Mouse (Mus musculus): ENCODE measurements around the gene Scube1. TPM values are rescaled to one million over a fixed set of nuclear protein-coding genes. Genes with fewer than 3 reads are reported as not detected.
A peak's percentile ranks its signal among the peaks of the same experiment; 100 is the strongest.

Gene Scube1
- polyA plus RNA-seq, 2 experiments = 0.09 to 0.10 TPM

GRCm38 (mm10) chr15:83636759-83637158, 88.1 kb downstream of the Scube1 start:
- H3K27me3 ChIP-seq (ENCODE audit: control insufficient read depth, insufficient read depth, low read length) = no peaks in the 10 kb centered on the region
- no peak overlapping the region for H3K4me3 ChIP-seq (ENCODE audit: insufficient read depth in 1 of 2, low read depth in 2 of 2, low read length in 2 of 2)
- H3K27ac ChIP-seq = no peak overlapping the region
- DNase-seq (ENCODE audit: low read depth in 3 of 3, low spot score in 3 of 3) = no peak
- no peaks in the 10 kb centered on the region for H3K4me1 ChIP-seq (replicated peaks; ENCODE audit: control insufficient read depth in 2 of 2, insufficient read depth in 2 of 2, low read length in 1 of 2)
- H3K9ac ChIP-seq (replicated peaks) = no peak overlapping the region
- ATAC-seq (ENCODE audit: insufficient read depth) = no peak
- no peaks in the 10 kb centered on the region for H3K9me3 ChIP-seq (ENCODE audit: control insufficient read depth, low read length)
- H3K36me3 ChIP-seq (replicated peaks; ENCODE audit: control insufficient read depth, insufficient read depth, low read depth) = no peaks in the 10 kb centered on the region
- TF ChIP-seq EP300 (IDR thresholded peaks at IDR 0.05; ENCODE audit: low read depth) (no peak), CTCF (IDR thresholded peaks at IDR 0.05; ENCODE audit: low read depth) (no peak)
- WGBS (ENCODE audit: insufficient replicate concordance) = 47% methylated on average over 6 of the region's 6 CpGs
- H3K4me2 ChIP-seq (ENCODE audit: low read depth) = no peak overlapping the region

GRCm38 (mm10) chr15:83635251-83635650, 89.6 kb downstream of the Scube1 start:
- no peak overlapping the region for H3K9ac ChIP-seq (replicated peaks)
- H3K27me3 ChIP-seq (ENCODE audit: control insufficient read depth, insufficient read depth, low read length) = no peaks in the 10 kb centered on the region
- DNase-seq (ENCODE audit: low read depth in 3 of 3, low spot score in 3 of 3) (no peak), ATAC-seq (ENCODE audit: insufficient read depth) (no peak)
- H3K4me2 ChIP-seq (ENCODE audit: low read depth) = no peak overlapping the region
- H3K4me3 ChIP-seq (ENCODE audit: insufficient read depth in 1 of 2, low read depth in 2 of 2, low read length in 2 of 2) = no peak overlapping the region
- no peaks in the 10 kb centered on the region for H3K9me3 ChIP-seq (ENCODE audit: control insufficient read depth, low read length)
- no peaks in the 10 kb centered on the region for H3K36me3 ChIP-seq (replicated peaks; ENCODE audit: control insufficient read depth, insufficient read depth, low read depth)
- 28% methylated on average over 3 of the region's 3 CpGs for WGBS (ENCODE audit: insufficient replicate concordance)
- no peaks in the 10 kb centered on the region for H3K4me1 ChIP-seq (replicated peaks; ENCODE audit: control insufficient read depth in 2 of 2, insufficient read depth in 2 of 2, low read length in 1 of 2)
- no peak for TF ChIP-seq EP300 (IDR thresholded peaks at IDR 0.05; ENCODE audit: low read depth)
- TF ChIP-seq CTCF (IDR thresholded peaks at IDR 0.05; ENCODE audit: low read depth) = no peak
- no peak overlapping the region for H3K27ac ChIP-seq

DNA sequence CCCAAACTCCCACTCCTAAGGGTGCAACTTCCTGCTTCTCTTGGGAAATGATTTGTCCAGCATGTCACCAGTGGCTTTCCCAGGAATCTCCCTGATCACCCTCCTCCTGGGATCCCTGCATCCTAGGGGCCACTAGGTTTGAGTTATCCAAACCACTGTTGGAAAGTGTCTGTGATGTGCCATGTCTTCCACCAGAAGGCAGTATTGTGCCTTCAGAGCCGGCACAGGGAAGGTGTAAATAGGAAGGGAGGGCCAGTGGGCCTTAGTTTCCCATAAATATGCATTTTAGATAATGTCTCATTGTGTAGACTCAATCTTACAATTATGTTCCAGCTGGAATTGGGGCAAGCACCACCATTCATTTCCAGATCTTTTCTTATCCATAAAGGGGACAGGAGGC, 90.7 kb downstream of the Scube1 start:
- Histone ChIP-seq H3K4me1 (replicated peaks; ENCODE audit: control insufficient read depth in 2 of 2, insufficient read depth in 2 of 2, low read length in 1 of 2) (no peaks in the 10 kb centered on the region), H3K36me3 (replicated peaks; ENCODE audit: control insufficient read depth, insufficient read depth, low read depth) (no peaks in the 10 kb centered on the region), H3K9me3 (ENCODE audit: control insufficient read depth, low read length) (no peaks in the 10 kb centered on the region), H3K9ac (replicated peaks) (no peak overlapping the region), H3K27ac (no peak overlapping the region), H3K4me2 (ENCODE audit: low read depth) (no peak overlapping the region), H3K27me3 (ENCODE audit: control insufficient read depth, insufficient read depth, low read length) (no peaks in the 10 kb centered on the region), H3K4me3 (ENCODE audit: insufficient read depth in 1 of 2, low read depth in 2 of 2, low read length in 2 of 2) (no peak overlapping the region)
- ATAC-seq (ENCODE audit: insufficient read depth) (no peak), DNase-seq (ENCODE audit: low read depth in 3 of 3, low spot score in 3 of 3) (no peak)
- WGBS (ENCODE audit: insufficient replicate concordance) = 8% methylated on average over 1 of the region's 1 CpGs
- TF ChIP-seq EP300 (IDR thresholded peaks at IDR 0.05; ENCODE audit: low read depth) = no peak
- peak; percentile 60 for TF ChIP-seq CTCF (IDR thresholded peaks at IDR 0.05; ENCODE audit: low read depth)

DNA sequence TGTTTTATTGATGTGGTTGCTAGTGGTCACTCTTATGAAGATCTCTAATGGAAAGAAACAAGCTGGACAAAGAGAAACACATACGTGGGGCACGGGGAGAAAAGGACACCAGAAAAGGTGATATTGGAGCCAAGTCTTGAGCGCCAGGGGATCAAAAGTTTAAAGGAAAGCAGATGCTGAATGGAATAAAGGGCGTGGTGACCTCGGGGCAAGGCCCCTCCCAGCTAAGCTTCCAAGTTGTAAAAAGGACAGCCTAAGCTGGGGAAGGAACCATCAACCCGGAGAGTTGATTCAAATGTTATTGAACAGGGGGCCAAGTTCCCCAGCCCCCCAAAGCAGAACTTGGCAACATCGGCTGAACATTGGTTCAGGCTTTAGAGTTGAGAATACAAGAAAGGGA, 93.8 kb downstream of the Scube1 start:
- TF ChIP-seq EP300 (IDR thresholded peaks at IDR 0.05; ENCODE audit: low read depth) = no peak
- no peak for TF ChIP-seq CTCF (IDR thresholded peaks at IDR 0.05; ENCODE audit: low read depth)
- no peaks in the 10 kb centered on the region for H3K27me3 ChIP-seq (ENCODE audit: control insufficient read depth, insufficient read depth, low read length)

DNA sequence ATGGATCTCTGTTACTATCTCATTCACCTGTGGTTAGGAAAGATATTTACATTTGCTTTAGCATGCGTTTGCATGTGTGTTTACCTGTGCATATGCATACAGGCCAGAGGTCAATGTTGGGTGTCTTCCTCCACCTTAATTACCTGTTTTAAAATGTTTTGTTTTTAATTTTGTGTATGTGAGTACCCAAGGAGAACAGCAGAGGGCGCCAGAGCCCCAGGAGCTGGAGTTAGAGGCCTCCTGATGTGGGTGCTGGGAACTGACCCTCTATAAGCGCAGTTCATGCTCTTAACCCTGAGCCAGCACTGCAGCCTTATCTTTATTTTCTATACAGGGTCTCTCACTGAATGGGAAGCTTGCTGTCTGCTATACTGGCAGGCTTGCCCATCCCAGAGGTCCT, 95.1 kb downstream of the Scube1 start:
- no peak for ATAC-seq (ENCODE audit: insufficient read depth)
- Histone ChIP-seq H3K9ac (replicated peaks) (no peak overlapping the region), H3K4me2 (ENCODE audit: low read depth) (no peak overlapping the region), H3K4me1 (replicated peaks; ENCODE audit: control insufficient read depth in 2 of 2, insufficient read depth in 2 of 2, low read length in 1 of 2) (no peaks in the 10 kb centered on the region), H3K27ac (no peak overlapping the region), H3K9me3 (ENCODE audit: control insufficient read depth, low read length) (no peaks in the 10 kb centered on the region), H3K36me3 (replicated peaks; ENCODE audit: control insufficient read depth, insufficient read depth, low read depth) (no peaks in the 10 kb centered on the region), H3K27me3 (ENCODE audit: control insufficient read depth, insufficient read depth, low read length) (no peaks in the 10 kb centered on the region), H3K4me3 (ENCODE audit: insufficient read depth in 1 of 2, low read depth in 2 of 2, low read length in 2 of 2) (no peak overlapping the region)
- 54% methylated on average over 3 of the region's 3 CpGs for WGBS (ENCODE audit: insufficient replicate concordance)
- DNase-seq (ENCODE audit: low read depth in 3 of 3, low spot score in 3 of 3) = no peak
- TF ChIP-seq EP300 (IDR thresholded peaks at IDR 0.05; ENCODE audit: low read depth) (no peak), CTCF (IDR thresholded peaks at IDR 0.05; ENCODE audit: low read depth) (peak; percentile 54)

More for the DNA sequence above, 93.8 kb downstream of the Scube1 start:
- WGBS (ENCODE audit: insufficient replicate concordance) = 63% methylated on average over 7 of the region's 7 CpGs
- Histone ChIP-seq H3K9me3 (ENCODE audit: control insufficient read depth, low read length) (no peaks in the 10 kb centered on the region), H3K4me2 (ENCODE audit: low read depth) (no peak overlapping the region), H3K4me1 (replicated peaks; ENCODE audit: control insufficient read depth in 2 of 2, insufficient read depth in 2 of 2, low read length in 1 of 2) (no peaks in the 10 kb centered on the region), H3K27ac (no peak overlapping the region), H3K36me3 (replicated peaks; ENCODE audit: control insufficient read depth, insufficient read depth, low read depth) (no peaks in the 10 kb centered on the region), H3K9ac (replicated peaks) (no peak overlapping the region), H3K4me3 (ENCODE audit: insufficient read depth in 1 of 2, low read depth in 2 of 2, low read length in 2 of 2) (no peak overlapping the region)
- ATAC-seq (ENCODE audit: insufficient read depth) (no peak), DNase-seq (ENCODE audit: low read depth in 3 of 3, low spot score in 3 of 3) (no peak)
